Mouse (Mus musculus) liver, postnatal 0 days (tissue): ENCODE measurements around the gene Plcb4.

Experiments
- CTCF ChIP-seq: sonication (generic); IDR thresholded peaks from 2 replicates; pipeline ENCODE4 v1.5.1; 2016; ENCODE audit warnings: antibody characterized with exemption, low read depth
- EP300 ChIP-seq: IDR thresholded peaks from 2 replicates; pipeline ENCODE4 v1.6.1; 2016; ENCODE audit warnings: antibody characterized with exemption, low read depth, mild to moderate bottlenecking

- no peak for TF ChIP-seq CTCF
- no peak for TF ChIP-seq EP300
These were observed 21.8 kb downstream of the Plcb4 start for GRCm38 (mm10) chr2:135680406-135681134.
